Mouse (Mus musculus) heart, adult 2 months (tissue): ENCODE data around the gene Ddx31.
A peak's percentile ranks its signal among the peaks of the same experiment; 100 is the strongest.

ENCODE experiments used
- CTCF ChIP-seq: fragments of 200-600 bp; IDR thresholded peaks from 2 replicates; pipeline ENCODE4 v1.8.1; 2022; ENCODE audit warnings: antibody characterized with exemption, mild to moderate bottlenecking, moderate library complexity
- POLR2A ChIP-seq: fragments of 200-500 bp; IDR thresholded peaks from 2 replicates; pipeline ENCODE4 v1.6.1; 2011; ENCODE audit warnings: mild to moderate bottlenecking, low read depth, low read length, control low read depth; ENCODE audit not compliant: insufficient read depth

GRCm38 (mm10) chr2:28923912-28924311 lies 83.7 kb downstream of the Ddx31 start:
- TF ChIP-seq CTCF (peak; percentile 75), POLR2A (no peak)
